Mouse (Mus musculus) bone marrow, adult 2 months (tissue): ENCODE measurements around the gene Psap.

Source experiments
- CTCF ChIP-seq: fragments of 200-500 bp; IDR thresholded peaks from 2 replicates; pipeline ENCODE4 v1.5.1; 2011; ENCODE audit warnings: low read length, control low read depth; ENCODE audit not compliant: control insufficient read depth, insufficient read depth
- POLR2A ChIP-seq: fragments of 200-500 bp; IDR thresholded peaks from 2 replicates; pipeline ENCODE4 v1.6.1; 2011; ENCODE audit warnings: low read depth, mild to moderate bottlenecking, control low read depth, low read length, borderline replicate concordance; ENCODE audit not compliant: control insufficient read depth

DNA sequence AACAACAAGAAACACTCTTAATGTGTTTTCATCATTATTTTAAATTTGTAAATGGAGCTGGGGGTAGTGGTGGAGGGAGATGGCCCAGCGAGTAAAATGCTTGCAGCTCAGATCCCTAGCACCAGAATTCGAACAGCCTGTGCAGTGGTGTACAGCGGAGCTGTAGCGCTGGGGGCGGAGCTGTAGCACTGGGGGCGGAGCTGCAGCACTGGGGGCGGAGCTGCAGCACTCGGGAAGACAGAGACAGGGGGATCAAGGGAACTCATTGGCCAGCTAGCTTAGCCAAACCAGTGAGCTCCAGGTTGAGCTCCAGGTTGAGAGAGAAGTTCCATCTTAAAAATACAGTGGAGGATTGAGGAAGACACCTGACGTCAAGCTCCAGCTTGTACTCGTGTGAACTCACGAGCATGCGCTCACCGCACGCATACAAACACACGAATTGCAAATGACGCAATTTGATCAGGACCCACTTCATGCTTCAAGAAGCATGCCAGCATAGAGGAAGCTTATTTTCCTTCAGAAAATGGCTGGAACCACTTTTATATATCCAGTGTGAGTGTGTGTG, 20.1 kb upstream of the Psap start:
- TF ChIP-seq POLR2A (no peak), CTCF (no peak)
